Mouse (Mus musculus) adrenal gland, postnatal 36 days (tissue): ENCODE data around the gene Gm13090. TPM values are rescaled to one million over a fixed set of nuclear protein-coding genes. Genes with fewer than 3 reads are reported as not detected.

Experiments
- DNase-seq, 2 experiments: peaks; one replicate each; pipeline ENCODE4 v3.0.0; 2021; ENCODE audit warnings: mixed read lengths in 1 of 2
- total RNA-seq, 2 experiments: library from RNA; stranded (reverse); gene quantifications; 2 replicates each; pipeline ENCODE4 v1.2.3; 2021

Gene Gm13090
- total RNA-seq, 2 experiments from 2014 or later = not detected

GRCm38 (mm10) chr4:151137701-151138100 is 48.3 kb downstream of the Gm13090 start:
- DNase-seq = no peak

GRCm38 (mm10) chr4:151138135-151138534 is 48.8 kb downstream of the Gm13090 start:
- DNase-seq = peak; percentile 30 to 50

- no peak for DNase-seq
These were observed 49.2 kb downstream of the Gm13090 start for GRCm38 (mm10) chr4:151138586-151138985.

- DNase-seq = peak; percentile 82 to 85
These were observed 49.9 kb downstream of the Gm13090 start for GRCm38 (mm10) chr4:151139053-151139840.

- DNase-seq = peak; percentile 35 to 47
These were observed 51.1 kb downstream of the Gm13090 start for GRCm38 (mm10) chr4:151140368-151140982.

Other genes starting within 250 kb of the Gm13090 start
- 10 to 100 TPM; 42.6 to 82.9 TPM for gene Errfi1, start 235.7 kb upstream of the Gm13090 start, total RNA-seq
- 100 to 1,000 TPM; 283 to 288 TPM for gene Park7, start 175.1 kb upstream of the Gm13090 start, total RNA-seq
- gene Tnfrsf9, start 175.0 kb upstream of the Gm13090 start, total RNA-seq = under 1 TPM in 1 of 2 experiments, not detected in 1; 0.50 TPM
- gene Uts2, start 92.5 kb upstream of the Gm13090 start, total RNA-seq = not detected
- gene Per3, start 44.9 kb upstream of the Gm13090 start, total RNA-seq = 10 to 100 TPM; 12.3 to 25.1 TPM
- gene Vamp3, start 31.6 kb upstream of the Gm13090 start, total RNA-seq = 10 to 100 TPM; 74.9 to 86.0 TPM